Mouse (Mus musculus) midbrain, embryonic 10.5 days (tissue): ENCODE data around the gene Gm340. TPM values are rescaled to one million over a fixed set of nuclear protein-coding genes. Genes with fewer than 3 reads are reported as not detected.

Experiments used
- DNase-seq: peaks from one replicate; pipeline ENCODE4 v3.0.0-alpha.2; 2017; ENCODE audit warnings: low spot score
- H3K27ac ChIP-seq: fragments of 300-500 bp; sonication (generic); replicated peaks from 2 replicates; pipeline ENCODE4 v1.5.1; 2016; ENCODE audit warnings: mild to moderate bottlenecking
- H3K27me3 ChIP-seq: fragments of 300-500 bp; sonication (generic); 2 replicates; pipeline ENCODE4 v1.6.1; 2016; ENCODE audit warnings: low read depth, mild to moderate bottlenecking; ENCODE audit not compliant: poor library complexity, severe bottlenecking
- H3K36me3 ChIP-seq: fragments of 300-500 bp; sonication (generic); 2 replicates; pipeline ENCODE4 v1.6.1; 2016; ENCODE audit warnings: mild to moderate bottlenecking, moderate library complexity
- H3K4me1 ChIP-seq: fragments of 300-500 bp; sonication (generic); 2 replicates; pipeline ENCODE4 v1.6.1; 2016
- H3K4me3 ChIP-seq: fragments of 300-500 bp; sonication (generic); 2 replicates; pipeline ENCODE4 v1.5.1; 2016; ENCODE audit warnings: mild to moderate bottlenecking, moderate library complexity
- H3K9me3 ChIP-seq: fragments of 300-500 bp; sonication (generic); replicated peaks from 2 replicates; pipeline ENCODE4 v1.6.1; 2016; ENCODE audit warnings: mild to moderate bottlenecking
- whole genome bisulfite sequencing: fragments of 180-500 bp; shearing (Covaris S2); methylation state at CpG from one replicate; pipeline ENCODE4 v1.1.7; 2016; 5-methylcytosine and 5-hydroxymethylcytosine counted together
- polyA plus RNA-seq: library from polyadenylated mRNA; unstranded; fragments of >200 nt; fragmentation: Nextera tagmentation; extraction: Ambion mirVana; gene quantifications from 2 replicates; pipeline ENCODE4 v1.2.1, GENCODE M21; 2016

The Gm340 gene
- 2.4 and 2.8 TPM in 2 replicates for polyA plus RNA-seq

DNA sequence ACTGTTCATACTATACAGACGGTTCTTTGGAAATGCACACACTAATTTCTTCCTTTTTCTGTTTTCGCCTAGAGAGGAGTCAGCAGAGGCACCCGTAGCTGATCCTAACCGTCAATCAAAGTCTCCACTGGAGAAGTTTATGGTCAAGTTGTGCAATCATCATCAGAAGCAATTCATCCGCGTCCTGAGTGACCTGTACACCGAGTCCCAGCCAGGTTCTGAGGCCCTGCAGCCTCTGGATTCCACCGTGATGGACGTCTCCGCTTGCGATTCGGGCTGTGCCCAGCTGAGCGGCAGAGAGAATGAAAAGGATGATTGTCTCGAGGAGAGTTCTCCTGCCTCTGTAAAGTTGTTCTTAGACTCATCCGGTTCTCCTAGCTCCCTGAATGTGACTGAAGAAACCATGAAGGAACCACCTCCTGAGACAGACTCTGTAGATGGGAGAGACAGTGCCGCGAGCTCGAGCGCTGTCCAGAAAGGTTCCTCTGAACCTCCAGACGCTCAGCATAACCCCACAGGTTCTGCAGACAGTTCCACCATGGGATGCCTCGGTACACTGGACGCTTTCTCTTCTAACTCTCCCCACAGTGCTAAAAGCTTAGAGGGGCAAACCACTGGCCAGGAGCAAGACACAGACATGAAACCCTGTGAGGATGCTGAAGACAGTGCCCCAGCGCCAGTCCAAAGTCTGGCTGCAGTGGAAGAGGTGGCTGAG lies at the start of gene Gm340:
Gene Gm340, plus strand, starts transcription at position 665 of the 715 bp plus-strand sequence.
- peaks cover 52% of the 10 kb centered on the region for H3K36me3 ChIP-seq

GRCm38 (mm10) chr19:41534021-41534420 lies 48.1 kb upstream of the Gm340 start:
- Histone ChIP-seq H3K36me3 (peaks cover 17% of the 10 kb centered on the region), H3K9me3 (no peaks in the 10 kb centered on the region), H3K27ac (no peak overlapping the region), H3K4me3 (no peak overlapping the region), H3K27me3 (no peaks in the 10 kb centered on the region), H3K4me1 (no peaks in the 10 kb centered on the region)
- no peak for DNase-seq
- 92% methylated on average over 3 of the region's 3 CpGs for WGBS

More for the DNA sequence above, at the start of gene Gm340:
- WGBS, result 96% methylated on average over 23 of the region's 23 CpGs
- Histone ChIP-seq H3K4me3 (no peak within 1 kb of the TSS), H3K9me3 (no peaks in the 10 kb centered on the region), H3K27ac (no peak within 1 kb of the TSS), H3K27me3 (no peaks in the 10 kb centered on the region), H3K4me1 (no peaks in the 10 kb centered on the region)
- DNase-seq, result no peak

DNA sequence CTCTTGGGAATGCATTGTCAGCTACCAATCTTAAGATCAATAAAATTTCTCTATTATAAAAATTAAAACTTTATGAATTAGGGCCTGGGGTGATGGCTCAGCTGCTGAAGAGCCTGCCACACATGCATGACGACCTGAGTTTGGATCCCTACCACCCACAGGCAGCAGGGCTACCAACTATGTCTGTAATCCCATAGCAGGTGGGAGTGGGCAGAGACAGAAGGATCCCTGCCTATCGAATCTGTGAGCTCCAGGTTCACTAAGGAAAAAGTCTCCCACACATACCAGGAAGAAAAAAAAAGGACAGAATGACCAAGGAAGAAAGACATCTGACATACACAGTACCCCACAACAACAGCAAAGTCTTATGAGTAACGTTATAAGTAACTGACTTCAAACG lies 25.2 kb upstream of the Gm340 start:
- no peak for DNase-seq
- no peak overlapping the region for H3K4me3 ChIP-seq
- 86% methylated on average over 4 of the region's 4 CpGs for WGBS
- no peaks in the 10 kb centered on the region for H3K27me3 ChIP-seq
- peaks cover 55% of the 10 kb centered on the region for H3K36me3 ChIP-seq
- no peak overlapping the region for H3K27ac ChIP-seq
- H3K4me1 ChIP-seq, result no peaks in the 10 kb centered on the region
- no peaks in the 10 kb centered on the region for H3K9me3 ChIP-seq

- DNase-seq, result no peak
- H3K4me1 ChIP-seq, result no peaks in the 10 kb centered on the region
- no peaks in the 10 kb centered on the region for H3K27me3 ChIP-seq
- H3K36me3 ChIP-seq, result peaks cover 52% of the 10 kb centered on the region
- no peaks in the 10 kb centered on the region for H3K9me3 ChIP-seq
- H3K27ac ChIP-seq, result no peak overlapping the region
- 92% methylated on average over 4 of the region's 4 CpGs for WGBS
- no peak overlapping the region for H3K4me3 ChIP-seq
Measured at GRCm38 (mm10) chr19:41557491-41557890, 24.7 kb upstream of the Gm340 start.

DNA sequence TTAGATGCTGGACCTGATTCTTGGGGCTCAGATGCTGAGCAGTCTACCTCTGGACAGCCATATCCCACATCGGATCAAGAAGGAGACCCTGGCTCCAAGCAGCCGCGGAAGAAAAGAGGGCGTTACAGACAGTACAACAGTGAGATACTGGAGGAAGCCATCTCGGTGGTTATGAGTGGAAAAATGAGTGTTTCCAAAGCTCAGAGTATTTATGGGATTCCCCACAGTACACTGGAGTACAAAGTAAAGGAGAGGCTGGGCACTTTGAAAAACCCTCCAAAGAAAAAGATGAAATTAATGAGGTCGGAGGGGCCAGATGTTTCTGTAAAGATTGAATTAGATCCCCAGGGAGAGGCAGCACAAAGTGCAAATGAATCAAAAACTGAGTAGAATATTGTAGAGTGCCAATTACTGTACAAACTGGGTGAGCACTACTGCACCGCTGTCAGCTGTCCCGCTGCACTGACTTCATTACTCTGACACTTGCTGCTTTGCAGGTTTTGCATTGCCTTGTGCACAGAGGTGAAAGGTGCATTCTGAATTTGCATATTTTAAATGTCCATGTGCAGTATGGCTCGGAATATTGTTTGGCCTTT lies 23.2 kb upstream of the Gm340 start:
- no peaks in the 10 kb centered on the region for H3K4me1 ChIP-seq
- 94% methylated on average over 9 of the region's 9 CpGs for WGBS
- no peak for DNase-seq
- H3K9me3 ChIP-seq, result no peaks in the 10 kb centered on the region
- H3K27ac ChIP-seq, result no peak overlapping the region
- H3K4me3 ChIP-seq, result no peak overlapping the region
- no peaks in the 10 kb centered on the region for H3K27me3 ChIP-seq
- peaks cover 39% of the 10 kb centered on the region for H3K36me3 ChIP-seq

DNA sequence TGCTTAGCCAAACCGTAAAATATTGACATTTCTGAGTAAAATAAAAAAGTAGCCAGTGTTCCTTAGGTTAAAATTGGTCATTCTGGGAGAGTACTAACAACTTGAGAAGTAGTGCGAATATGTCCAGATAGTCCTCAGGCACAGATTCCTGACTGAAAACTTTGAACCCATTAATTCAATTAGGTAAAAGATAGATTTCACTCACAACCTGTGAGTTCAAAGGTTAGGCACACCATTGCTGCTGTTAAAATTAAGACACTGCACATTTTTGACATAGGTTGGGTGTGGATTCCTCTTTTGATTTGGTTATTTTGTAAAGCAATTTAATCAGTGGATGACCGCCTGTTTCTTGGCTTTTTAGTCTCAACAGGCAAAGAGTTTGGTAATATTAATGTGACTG lies 21.3 kb upstream of the Gm340 start:
- 93% methylated on average over 3 of the region's 3 CpGs for WGBS
- no peaks in the 10 kb centered on the region for H3K27me3 ChIP-seq
- no peaks in the 10 kb centered on the region for H3K4me1 ChIP-seq
- no peak for DNase-seq
- no peaks in the 10 kb centered on the region for H3K9me3 ChIP-seq
- no peak overlapping the region for H3K27ac ChIP-seq
- no peak overlapping the region for H3K4me3 ChIP-seq
- H3K36me3 ChIP-seq, result peaks cover 34% of the 10 kb centered on the region

DNA sequence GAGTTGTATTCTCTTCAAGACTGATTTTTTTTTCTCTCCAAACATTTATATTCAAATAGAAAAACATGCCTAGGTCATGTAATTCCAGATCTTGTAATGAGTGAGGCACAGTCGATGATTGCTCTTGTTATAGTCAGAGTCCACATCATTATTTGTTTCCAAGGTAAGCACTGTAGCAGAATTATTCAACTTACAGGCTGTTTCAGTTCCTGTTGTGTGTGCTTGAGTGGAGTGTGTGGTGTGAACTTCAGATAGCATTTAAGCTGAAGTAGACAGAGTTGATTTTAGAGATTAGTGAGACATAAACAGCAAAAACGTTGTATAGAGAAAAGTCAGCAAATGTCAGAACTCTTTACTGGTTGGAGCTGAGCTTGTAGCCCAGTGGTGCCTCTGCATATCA lies 13.4 kb upstream of the Gm340 start:
- 78% methylated on average over 2 of the region's 2 CpGs for WGBS
- Histone ChIP-seq H3K4me3 (no peak overlapping the region), H3K27ac (no peak overlapping the region), H3K9me3 (no peaks in the 10 kb centered on the region), H3K27me3 (no peaks in the 10 kb centered on the region), H3K4me1 (peaks cover 14% of the 10 kb centered on the region), H3K36me3 (no peaks in the 10 kb centered on the region)
- no peak for DNase-seq

DNA sequence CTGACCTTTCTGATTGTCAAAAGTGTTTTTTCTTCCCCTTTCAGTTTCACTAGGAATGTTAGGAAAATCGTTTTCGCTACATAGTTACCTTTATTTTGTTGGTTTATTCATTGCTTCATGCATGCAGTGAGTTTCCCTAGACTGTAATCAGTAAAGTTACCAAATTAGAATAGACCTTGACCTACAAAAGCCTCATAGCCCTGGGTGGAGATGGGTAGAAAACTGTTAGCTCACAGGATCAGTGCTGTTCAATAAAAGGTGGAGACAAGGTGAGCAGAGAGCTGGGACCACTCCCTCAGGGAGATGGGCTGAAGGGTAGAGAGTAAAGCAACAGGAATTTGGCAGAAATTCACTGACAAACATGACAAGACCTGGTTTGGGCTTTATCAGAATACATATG lies 8.5 kb upstream of the Gm340 start:
- no peak overlapping the region for H3K27ac ChIP-seq
- WGBS, result 94% methylated on average over 2 of the region's 2 CpGs
- no peaks in the 10 kb centered on the region for H3K9me3 ChIP-seq
- H3K36me3 ChIP-seq, result no peaks in the 10 kb centered on the region
- H3K27me3 ChIP-seq, result no peaks in the 10 kb centered on the region
- no peak for DNase-seq
- peaks cover 14% of the 10 kb centered on the region for H3K4me1 ChIP-seq
- no peak overlapping the region for H3K4me3 ChIP-seq

DNA sequence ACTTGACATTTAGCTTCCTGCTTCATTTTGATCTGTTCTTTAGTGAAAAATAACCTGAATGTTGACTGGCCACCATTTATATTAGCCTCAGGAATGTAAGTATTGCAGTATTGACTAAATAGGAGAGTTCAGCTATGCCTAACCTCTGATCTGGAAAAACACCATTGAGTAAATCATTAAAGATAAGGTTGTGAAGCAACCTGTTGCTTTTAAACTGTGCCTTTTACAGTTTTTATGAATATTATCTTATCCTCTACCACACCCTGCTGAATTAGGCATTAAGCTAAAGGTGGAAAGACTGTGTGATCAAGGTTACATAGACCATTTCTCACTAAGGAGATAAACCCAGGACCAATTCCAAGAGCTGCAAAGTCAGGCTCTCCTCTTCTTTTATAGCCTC lies 4.6 kb upstream of the Gm340 start:
- H3K27ac ChIP-seq, result no peak overlapping the region
- H3K36me3 ChIP-seq, result peaks cover 13% of the 10 kb centered on the region
- H3K9me3 ChIP-seq, result no peaks in the 10 kb centered on the region
- no peaks in the 10 kb centered on the region for H3K27me3 ChIP-seq
- H3K4me3 ChIP-seq, result no peak overlapping the region
- H3K4me1 ChIP-seq, result peaks cover 6% of the 10 kb centered on the region; the same call in 1 of the 2 replicates
- no peak for DNase-seq

- WGBS, result 94% methylated on average over 4 of the region's 4 CpGs
Measured at GRCm38 (mm10) chr19:41579311-41579920, 2.8 kb upstream of the Gm340 start.

GRCm38 (mm10) chr19:41582918-41583514 lies 846 bp downstream of the Gm340 start:
- Histone ChIP-seq H3K4me1 (peaks cover 5% of the 10 kb centered on the region; the same call in 1 of the 2 replicates), H3K9me3 (no peaks in the 10 kb centered on the region), H3K27ac (no peak overlapping the region), H3K27me3 (no peaks in the 10 kb centered on the region), H3K4me3 (no peak overlapping the region), H3K36me3 (peaks cover 52% of the 10 kb centered on the region)
- no peak for DNase-seq
- 97% methylated on average over 5 of the region's 5 CpGs for WGBS

More at GRCm38 (mm10) chr19:41579311-41579920, 2.8 kb upstream of the Gm340 start:
- Histone ChIP-seq H3K36me3 (peaks cover 32% of the 10 kb centered on the region), H3K9me3 (no peaks in the 10 kb centered on the region), H3K4me3 (no peak overlapping the region), H3K27ac (no peak overlapping the region), H3K4me1 (no peaks in the 10 kb centered on the region), H3K27me3 (no peaks in the 10 kb centered on the region)
- no peak for DNase-seq

DNA sequence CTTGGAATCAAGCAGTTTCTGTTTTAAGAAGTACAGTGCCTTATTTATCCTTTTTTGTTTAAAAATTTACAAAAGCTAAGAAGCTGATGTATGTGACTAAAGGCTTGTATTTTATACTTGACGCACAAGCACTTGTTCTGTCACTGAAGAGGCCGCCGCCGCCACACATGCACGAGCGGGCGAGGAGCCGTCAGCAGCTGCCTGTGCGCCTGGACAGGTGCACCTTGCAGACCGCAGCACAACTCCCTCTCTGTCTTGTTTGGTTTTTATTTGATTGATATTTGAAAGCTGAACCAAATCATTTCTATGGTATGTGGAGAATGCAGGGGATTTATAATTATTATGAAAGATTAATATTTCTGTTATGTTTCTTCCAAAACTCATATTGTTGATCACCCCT lies 4.6 kb downstream of the Gm340 start:
- no peak overlapping the region for H3K27ac ChIP-seq
- H3K4me3 ChIP-seq, result no peak overlapping the region
- no peaks in the 10 kb centered on the region for H3K9me3 ChIP-seq
- H3K36me3 ChIP-seq, result peaks cover 47% of the 10 kb centered on the region
- peaks cover 10% of the 10 kb centered on the region; the same call in 1 of the 2 replicates for H3K4me1 ChIP-seq
- H3K27me3 ChIP-seq, result no peaks in the 10 kb centered on the region
- no peak for DNase-seq
- 97% methylated on average over 10 of the region's 10 CpGs for WGBS
